Mouse (Mus musculus) c-Kit-positive CD71-positive TER-119-positive erythroid progenitor cells, embryonic 14.5 days (primary cell): ENCODE results near the gene Gm17728.
"Not testable (repeated sequence)": the region's sequence is repeated elsewhere in the genome, so short reads cannot be mapped to it uniquely, and the experiment has no call there.

ENCODE experiments used
- DNase-seq: peaks from one replicate; pipeline ENCODE4 v3.0.0-alpha.2; 2013; ENCODE audit warnings: low spot score

Gm17728 gene

GRCm38 (mm10) chr17:9421760-9422159 lies at the start of gene Gm17728:
Gene Gm17728 (plus strand): TSS chr17:9422060.
- not testable (repeated sequence) for DNase-seq

GRCm38 (mm10) chr17:9397493-9397892 lies 24.4 kb upstream of the Gm17728 start:
- DNase-seq = no peak

- DNase-seq = no peak
Observed at GRCm38 (mm10) chr17:9398551-9398950, 23.3 kb upstream of the Gm17728 start.

- no peak for DNase-seq
Observed at GRCm38 (mm10) chr17:9403991-9404390, 17.9 kb upstream of the Gm17728 start.

GRCm38 (mm10) chr17:9407640-9408039 lies 14.2 kb upstream of the Gm17728 start:
- DNase-seq = no peak

- DNase-seq = no peak
Observed at GRCm38 (mm10) chr17:9419016-9419415, 2.8 kb upstream of the Gm17728 start.

- DNase-seq = no peak
Observed at GRCm38 (mm10) chr17:9428374-9428994, 6.6 kb downstream of the Gm17728 start.

GRCm38 (mm10) chr17:9439997-9440655 lies 18.3 kb downstream of the Gm17728 start:
- DNase-seq = no peak

GRCm38 (mm10) chr17:9456406-9456805 lies 34.5 kb downstream of the Gm17728 start:
- DNase-seq = no peak

- DNase-seq = no peak
Observed at GRCm38 (mm10) chr17:9460904-9461303, 39.0 kb downstream of the Gm17728 start.
